Mouse (Mus musculus) stomach, embryonic 14.5 days (tissue): ENCODE measurements around the gene Clptm1l. TPM values are rescaled to one million over a fixed set of nuclear protein-coding genes. Genes with fewer than 3 reads are reported as not detected.
A peak's percentile ranks its signal among the peaks of the same experiment; 100 is the strongest.

ENCODE experiments used
- ATAC-seq: fragments of 200-750 bp; cut with Nextera tagmentation; 2 replicates; pipeline ENCODE4 v1.8.0; 2017; ENCODE audit warnings: low read depth, moderate TSS enrichment; ENCODE audit not compliant: insufficient number of reproducible peaks, insufficient read depth, low FRiP score
- H3K27ac ChIP-seq: fragments of 300-500 bp; sonication (generic); 2 replicates; pipeline ENCODE4 v1.5.1; 2014; ENCODE audit warnings: mild to moderate bottlenecking, low read length, moderate library complexity, mixed read lengths
- H3K27me3 ChIP-seq: fragments of 300-500 bp; sonication (generic); 2 replicates; pipeline ENCODE4 v1.6.1; 2014; ENCODE audit warnings: low read length, control low read depth, mixed read lengths; ENCODE audit not compliant: control insufficient read depth, insufficient read depth
- H3K36me3 ChIP-seq: fragments of 300-500 bp; sonication (generic); 2 replicates; pipeline ENCODE4 v1.6.1; 2014; ENCODE audit warnings: mild to moderate bottlenecking, control low read depth, low read length, moderate library complexity, mixed read lengths; ENCODE audit not compliant: control insufficient read depth, insufficient read depth
- H3K4me1 ChIP-seq: fragments of 300-500 bp; sonication (generic); 2 replicates; pipeline ENCODE4 v1.6.1; 2014; ENCODE audit warnings: low read length, control low read depth, mixed read lengths; ENCODE audit not compliant: control insufficient read depth, insufficient read depth
- H3K4me2 ChIP-seq: fragments of 300-500 bp; sonication (generic); replicated peaks from 2 replicates; pipeline ENCODE4 v1.6.1; 2014; ENCODE audit warnings: low read depth, low read length, control low read depth
- H3K4me3 ChIP-seq: fragments of 300-500 bp; sonication (generic); 2 replicates; pipeline ENCODE4 v1.5.1; 2014; ENCODE audit warnings: low read depth, low read length, control low read depth
- H3K9ac ChIP-seq: fragments of 300-500 bp; sonication (generic); replicated peaks from 2 replicates; pipeline ENCODE4 v1.6.1; 2014; ENCODE audit warnings: low read depth, mild to moderate bottlenecking, control low read depth, low read length, moderate library complexity, mixed read lengths
- H3K9me3 ChIP-seq: fragments of 300-500 bp; sonication (generic); 2 replicates; pipeline ENCODE4 v1.6.1; 2016; ENCODE audit warnings: low read depth, low read length, control low read depth; ENCODE audit not compliant: control insufficient read depth
- WGBS: fragments of 180-500 bp; shearing (Covaris S2); extraction: QIAGEN DNeasy Blood & Tissue Kit; methylation state at CpG from one replicate; pipeline ENCODE4 v1.1.7; 2014; 5-methylcytosine and 5-hydroxymethylcytosine counted together
- polyA plus RNA-seq: library from polyadenylated mRNA; unstranded; fragments of >200 nt; fragmentation: Nextera tagmentation; extraction: Ambion mirVana; gene quantifications from 2 replicates; pipeline ENCODE4 v1.2.1, GENCODE M21; 2014

Clptm1l gene
- polyA plus RNA-seq, 1 experiment from 2014 or later = 108 TPM

- 78% methylated on average over 4 of the region's 4 CpGs for WGBS
- H3K4me1 ChIP-seq = no peaks in the 10 kb centered on the region
- H3K9me3 ChIP-seq = no peaks in the 10 kb centered on the region
- no peak overlapping the region for H3K9ac ChIP-seq
- no peak for ATAC-seq
- H3K4me3 ChIP-seq = no peak overlapping the region
- no peak overlapping the region for H3K4me2 ChIP-seq
- no peak overlapping the region for H3K27ac ChIP-seq
- no peaks in the 10 kb centered on the region for H3K36me3 ChIP-seq
- H3K27me3 ChIP-seq = no peaks in the 10 kb centered on the region
Measured at GRCm38 (mm10) chr13:73641296-73641695, 37.5 kb downstream of the Clptm1l start.

DNA sequence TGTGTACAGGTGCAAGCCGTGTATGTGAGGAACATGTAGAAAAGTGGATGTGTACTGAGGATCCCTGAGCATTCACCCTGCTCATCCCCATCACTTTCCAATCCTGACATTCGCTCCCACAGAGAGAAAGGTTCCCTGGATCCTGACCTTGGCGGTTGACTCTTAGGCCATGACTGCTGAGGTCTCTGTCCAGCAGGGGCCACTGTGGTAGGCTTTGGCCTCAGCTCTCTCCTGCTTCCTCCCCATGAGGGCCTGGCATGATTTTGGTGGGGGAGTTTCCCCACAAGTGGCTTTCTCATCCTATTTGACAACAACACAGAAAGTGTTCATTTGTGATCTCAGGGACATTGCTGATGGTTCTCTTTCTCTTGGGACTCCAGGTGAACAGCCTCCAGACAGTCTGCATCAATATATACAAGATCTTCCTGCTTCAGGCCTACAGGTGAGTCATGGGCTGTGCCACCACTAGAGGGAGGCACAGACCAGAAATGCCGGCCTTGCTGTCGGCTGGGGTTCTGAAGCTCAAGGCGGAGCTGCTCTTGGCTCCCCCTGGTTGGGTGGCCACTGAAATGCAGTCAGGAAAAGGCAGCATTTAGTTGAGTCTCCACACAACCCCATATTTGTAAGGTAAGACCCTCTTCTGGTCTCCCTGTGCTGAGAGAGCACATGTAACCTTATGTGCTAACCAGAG lies 42.7 kb downstream of the Clptm1l start:
- H3K36me3 ChIP-seq = peaks cover 5% of the 10 kb centered on the region; the same call in 1 of the 2 replicates
- H3K4me1 ChIP-seq = no peaks in the 10 kb centered on the region
- no peak overlapping the region for H3K4me3 ChIP-seq
- 40% methylated on average over 6 of the region's 6 CpGs for WGBS
- no peak overlapping the region for H3K27ac ChIP-seq
- no peaks in the 10 kb centered on the region for H3K9me3 ChIP-seq
- H3K27me3 ChIP-seq = no peaks in the 10 kb centered on the region
- no peak overlapping the region for H3K4me2 ChIP-seq
- H3K9ac ChIP-seq = no peak overlapping the region
- 0 out of 2 replicates have a peak, but pooled peaks have one; percentile 58 for ATAC-seq

DNA sequence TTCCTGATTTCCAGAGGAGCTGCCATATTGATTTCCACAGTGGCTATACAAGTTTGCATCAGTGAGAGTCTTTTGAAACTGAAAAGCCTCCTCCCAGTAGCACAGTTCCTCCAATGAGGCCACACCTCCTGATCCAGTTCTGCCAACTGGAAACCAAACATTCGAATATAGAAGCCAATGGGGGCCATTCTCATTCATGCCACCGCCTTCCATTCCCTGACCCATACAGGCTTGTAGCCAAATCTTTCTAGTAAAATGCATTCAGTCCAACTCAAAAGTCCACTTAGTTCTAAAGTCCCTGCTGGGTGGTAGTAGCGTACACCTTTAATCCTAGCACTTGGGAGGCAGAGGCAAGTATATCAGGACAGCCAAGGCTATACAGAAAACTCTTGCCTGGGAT lies 49.5 kb downstream of the Clptm1l start:
- no peak for ATAC-seq
- Histone ChIP-seq H3K4me1 (no peaks in the 10 kb centered on the region), H3K9ac (no peak overlapping the region), H3K9me3 (no peaks in the 10 kb centered on the region), H3K4me2 (no peak overlapping the region), H3K27ac (no peak overlapping the region), H3K36me3 (peaks cover 5% of the 10 kb centered on the region; the same call in 1 of the 2 replicates), H3K27me3 (no peaks in the 10 kb centered on the region), H3K4me3 (no peak overlapping the region)
- 81% methylated on average over 3 of the region's 3 CpGs for WGBS

GRCm38 (mm10) chr13:73654976-73655375 lies 51.2 kb downstream of the Clptm1l start:
- H3K9me3 ChIP-seq = no peaks in the 10 kb centered on the region
- no peaks in the 10 kb centered on the region for H3K4me1 ChIP-seq
- H3K4me3 ChIP-seq = no peak overlapping the region
- no peak overlapping the region for H3K9ac ChIP-seq
- ATAC-seq = no peak
- no peak overlapping the region for H3K27ac ChIP-seq
- H3K36me3 ChIP-seq = no peaks in the 10 kb centered on the region
- H3K27me3 ChIP-seq = no peaks in the 10 kb centered on the region
- WGBS = 60% methylated on average over 3 of the region's 3 CpGs
- no peak overlapping the region for H3K4me2 ChIP-seq

DNA sequence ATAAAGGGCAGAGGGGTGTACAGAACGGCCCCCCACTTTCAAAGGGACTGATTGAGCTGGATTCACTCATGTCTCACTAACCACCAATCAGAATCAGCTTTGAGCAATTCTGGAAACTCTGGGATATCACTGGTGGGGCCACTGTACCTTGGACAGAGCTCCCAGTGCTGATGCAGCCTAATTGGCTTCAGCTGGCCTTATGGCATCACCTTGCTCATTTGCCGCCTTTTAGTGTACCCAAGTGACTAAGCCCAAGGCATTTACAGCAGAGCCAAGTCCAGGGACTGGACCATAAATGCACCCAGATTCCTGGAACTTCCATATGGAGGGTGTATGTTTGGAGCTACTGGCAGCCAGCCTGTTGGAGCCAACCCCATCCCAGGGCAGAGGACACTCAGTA lies 55.1 kb downstream of the Clptm1l start:
- ATAC-seq = no peak
- Histone ChIP-seq H3K9ac (no peak overlapping the region), H3K27ac (no peak overlapping the region), H3K4me2 (no peak overlapping the region), H3K36me3 (no peaks in the 10 kb centered on the region), H3K9me3 (no peaks in the 10 kb centered on the region), H3K27me3 (no peaks in the 10 kb centered on the region), H3K4me1 (no peaks in the 10 kb centered on the region), H3K4me3 (no peak overlapping the region)
- WGBS = 48% methylated on average over 2 of the region's 2 CpGs

DNA sequence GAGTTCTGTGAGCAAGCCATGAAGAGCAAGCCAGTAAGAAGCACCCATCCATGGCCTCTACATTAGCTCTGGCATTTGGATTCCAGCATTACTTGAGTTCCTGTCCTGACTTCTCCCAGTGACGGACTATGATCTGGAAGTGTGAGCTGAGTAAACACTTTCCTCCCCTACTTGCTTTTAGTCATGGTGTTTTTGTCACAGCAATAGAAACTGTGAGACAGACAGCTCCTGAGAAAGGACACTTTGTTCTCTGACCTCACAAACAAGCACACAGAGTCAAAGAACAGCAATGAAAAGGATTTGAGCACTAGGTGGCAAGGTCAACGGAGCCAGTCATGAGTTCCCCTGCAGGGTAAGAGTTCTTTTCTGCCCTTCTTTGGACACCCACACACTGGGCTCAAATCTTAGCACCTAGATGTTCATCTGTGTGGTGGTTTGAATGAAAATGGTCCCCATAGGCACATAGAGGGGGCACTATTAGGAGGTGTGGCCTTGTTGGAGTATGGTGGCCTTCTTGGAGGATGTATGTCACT lies 56.4 kb downstream of the Clptm1l start:
- Histone ChIP-seq H3K9ac (no peak overlapping the region), H3K4me2 (no peak overlapping the region), H3K27ac (no peak overlapping the region), H3K27me3 (no peaks in the 10 kb centered on the region), H3K9me3 (no peaks in the 10 kb centered on the region), H3K4me1 (no peaks in the 10 kb centered on the region), H3K4me3 (no peak overlapping the region), H3K36me3 (no peaks in the 10 kb centered on the region)
- no peak for ATAC-seq
- WGBS = 78% methylated on average over 2 of the region's 2 CpGs

Other genes starting within 250 kb of the Clptm1l start
- gene Lpcat1, start 136.8 kb upstream of the Clptm1l start, polyA plus RNA-seq = 40.4 and 44.0 TPM in 2 replicates
- gene Slc6a3, start 67.3 kb upstream of the Clptm1l start, polyA plus RNA-seq = not detected in 2 replicates
- 5.3 and 5.7 TPM in 2 replicates for gene Tert, start 22.9 kb downstream of the Clptm1l start, polyA plus RNA-seq
- not detected in 2 replicates for gene Slc6a18, start 74.0 kb downstream of the Clptm1l start, polyA plus RNA-seq
- gene Slc6a19, start 100.9 kb downstream of the Clptm1l start, polyA plus RNA-seq = not detected in 2 replicates
- gene Slc12a7, start 129.1 kb downstream of the Clptm1l start, polyA plus RNA-seq = 20.1 and 21.8 TPM in 2 replicates
- 3.0 and 4.3 TPM in 2 replicates for gene Nkd2, start 243.6 kb downstream of the Clptm1l start, polyA plus RNA-seq